12 mouse cellular contexts compared by ENCODE assay signal in genomic region chr9:58128926-58129413, GRCm38 (mm10). TPM values are rescaled to one million over a fixed set of nuclear protein-coding genes. Genes with fewer than 3 reads are reported as not detected.
DNase-seq lines count a peak whose midpoint lies in the region; ATAC-seq lines count a peak whose summit lies in the region.
"Had no signal": no experiment of that assay in that cellular context is flagged by ENCODE, and none has a peak within 500 bp of the region (broad histone marks: within the 10 kb centered on the region; RNA-seq: fewer than 3 reads in every experiment).

No protein-coding gene starts in this region.

- no peaks in the 10 kb centered on the region for H3K36me3 ChIP-seq in forebrain, embryonic 13.5 days (ENCODE audit: poor library complexity, severe bottlenecking)
- H3K36me3 ChIP-seq in forebrain, embryonic 15.5 days, result no peaks in the 10 kb centered on the region
- H3K36me3 ChIP-seq in lung, embryonic 16.5 days (ENCODE audit: control insufficient read depth, insufficient read depth, low read length), result no peaks in the 10 kb centered on the region
- H3K36me3 ChIP-seq in hindbrain, embryonic 16.5 days (ENCODE audit: control insufficient read depth, insufficient read depth, low read length), result no peaks in the 10 kb centered on the region
- no peaks in the 10 kb centered on the region for H3K36me3 ChIP-seq in neural tube, embryonic 15.5 days

- H3K27ac ChIP-seq in forebrain, embryonic 13.5 days, result peak overlapping the region; percentile 17; the same call in 1 of the 2 replicates
- H3K27ac ChIP-seq in forebrain, embryonic 15.5 days (replicated peaks), result no peak overlapping the region
- no peak overlapping the region for H3K27ac ChIP-seq in lung, embryonic 16.5 days (ENCODE audit: low read length)
- H3K27ac ChIP-seq in hindbrain, embryonic 16.5 days (ENCODE audit: low read depth, low read length), result no peak overlapping the region
- H3K27ac ChIP-seq in neural tube, embryonic 15.5 days (replicated peaks), result no peak overlapping the region

- H3K27me3 ChIP-seq in forebrain, embryonic 13.5 days, result peaks cover 4% of the 10 kb centered on the region; the same call in 1 of the 2 replicates
- no peaks in the 10 kb centered on the region for H3K27me3 ChIP-seq in forebrain, embryonic 15.5 days
- peaks cover 5% of the 10 kb centered on the region; the same call in 1 of the 2 replicates for H3K27me3 ChIP-seq in lung, embryonic 16.5 days (ENCODE audit: control insufficient read depth, insufficient read depth, low read depth, low read length)
- peaks cover 17% of the 10 kb centered on the region for H3K27me3 ChIP-seq in hindbrain, embryonic 16.5 days (replicated peaks; ENCODE audit: control insufficient read depth, insufficient read depth, low read length)
- peaks cover 49% of the 10 kb centered on the region for H3K27me3 ChIP-seq in neural tube, embryonic 15.5 days (replicated peaks)
- H3K27me3 ChIP-seq: Patski had no signal

- no peak for DNase-seq in lung, postnatal 10 days
- no peak for DNase-seq in layer of hippocampus, postnatal 14 days (ENCODE audit: low spot score in 2 of 2)
- DNase-seq in layer of hippocampus, adult 8-10 months (ENCODE audit: low spot score in 2 of 2), result no peak
- DNase-seq: adrenal gland, postnatal 36 days; cerebellum, adult 9-11 months; lung, adult 2 months had no signal

- H3K9me3 ChIP-seq in forebrain, embryonic 13.5 days (replicated peaks), result no peaks in the 10 kb centered on the region
- H3K9me3 ChIP-seq in forebrain, embryonic 15.5 days, result no peaks in the 10 kb centered on the region
- no peaks in the 10 kb centered on the region for H3K9me3 ChIP-seq in lung, embryonic 16.5 days (ENCODE audit: control insufficient read depth, low read length)
- no peaks in the 10 kb centered on the region for H3K9me3 ChIP-seq in hindbrain, embryonic 16.5 days (ENCODE audit: control insufficient read depth, low read length)
- H3K9me3 ChIP-seq in neural tube, embryonic 15.5 days (replicated peaks), result no peaks in the 10 kb centered on the region

- H3K4me1 ChIP-seq in forebrain, embryonic 13.5 days, result peaks cover 33% of the 10 kb centered on the region
- H3K4me1 ChIP-seq in forebrain, embryonic 15.5 days, result peaks cover 32% of the 10 kb centered on the region
- peaks cover 14% of the 10 kb centered on the region for H3K4me1 ChIP-seq in lung, embryonic 16.5 days (replicated peaks; ENCODE audit: control insufficient read depth, insufficient read depth, low read length)
- peaks cover 13% of the 10 kb centered on the region; the same call in 1 of the 2 replicates for H3K4me1 ChIP-seq in hindbrain, embryonic 16.5 days (ENCODE audit: control insufficient read depth, insufficient read depth, low read depth, low read length)
- peaks cover 27% of the 10 kb centered on the region for H3K4me1 ChIP-seq in neural tube, embryonic 15.5 days

- WGBS in forebrain, embryonic 13.5 days, result 7% methylated on average over 13 of the region's 13 CpGs
- 12% methylated on average over 13 of the region's 13 CpGs for WGBS in forebrain, embryonic 15.5 days
- WGBS in lung, embryonic 16.5 days, result 3% methylated on average over 13 of the region's 13 CpGs
- WGBS in hindbrain, embryonic 16.5 days, result 6% methylated on average over 13 of the region's 13 CpGs
- WGBS in neural tube, embryonic 15.5 days, result 6% methylated on average over 13 of the region's 13 CpGs

- H3K9ac ChIP-seq in forebrain, embryonic 13.5 days, result peak overlapping the region; percentile 34; the same call in 1 of the 2 replicates
- no peak overlapping the region for H3K9ac ChIP-seq in forebrain, embryonic 15.5 days (replicated peaks)
- no peak overlapping the region for H3K9ac ChIP-seq in lung, embryonic 16.5 days (ENCODE audit: low read length)
- H3K9ac ChIP-seq in hindbrain, embryonic 16.5 days (ENCODE audit: low read depth, low read length), result no peak overlapping the region
- no peak overlapping the region for H3K9ac ChIP-seq in neural tube, embryonic 15.5 days (replicated peaks)

- 0 out of 2 replicates have a peak, but pooled peaks have one; percentile 3 for ATAC-seq in forebrain, embryonic 13.5 days
- ATAC-seq in forebrain, embryonic 15.5 days (replicated peaks), result no peak
- ATAC-seq in lung, embryonic 16.5 days (ENCODE audit: low read depth), result peak; percentile 11; the same call in 1 of the 2 replicates
- 0 out of 2 replicates have a peak, but pooled peaks have one; percentile 27 for ATAC-seq in hindbrain, embryonic 16.5 days
- no peak for ATAC-seq in neural tube, embryonic 15.5 days (ENCODE audit: low FRiP score)
- ATAC-seq: Patski had no signal

- H3K4me2 ChIP-seq in forebrain, embryonic 13.5 days, result peak overlapping the region; percentile 20
- no peak overlapping the region for H3K4me2 ChIP-seq in forebrain, embryonic 15.5 days (replicated peaks)
- H3K4me2 ChIP-seq in lung, embryonic 16.5 days (ENCODE audit: low read depth, low read length), result no peak overlapping the region
- H3K4me2 ChIP-seq in hindbrain, embryonic 16.5 days (ENCODE audit: low read length), result no peak overlapping the region
- peak overlapping the region; percentile 22; the same call in 1 of the 2 replicates for H3K4me2 ChIP-seq in neural tube, embryonic 15.5 days

- H3K4me3 ChIP-seq in forebrain, embryonic 13.5 days, result no peak overlapping the region
- no peak overlapping the region for H3K4me3 ChIP-seq in forebrain, embryonic 15.5 days
- no peak overlapping the region for H3K4me3 ChIP-seq in lung, embryonic 16.5 days (ENCODE audit: low read length)
- no peak overlapping the region for H3K4me3 ChIP-seq in hindbrain, embryonic 16.5 days (ENCODE audit: low read length)
- H3K4me3 ChIP-seq in neural tube, embryonic 15.5 days (replicated peaks), result no peak overlapping the region

RNA-seq across cellular contexts. Expression of gene Ccdc33, which starts 10.3 kb away (rescaled TPM):
- polyA plus RNA-seq in forebrain, embryonic 13.5 days (2015; fragmentation: Nextera tagmentation; extraction: Ambion mirVana), result 1.1 and 1.8 TPM in 2 replicates
- 0.93 and 1.1 TPM in 2 replicates for polyA plus RNA-seq in forebrain, embryonic 15.5 days (2015; fragmentation: Nextera tagmentation; extraction: Ambion mirVana)
- 0.68 and 1.4 TPM in 2 replicates for polyA plus RNA-seq in lung, embryonic 16.5 days (2015; fragmentation: Nextera tagmentation; extraction: Ambion mirVana)
- polyA plus RNA-seq in hindbrain, embryonic 16.5 days (2015; fragmentation: Nextera tagmentation; extraction: Ambion mirVana), result 0.43 and 0.79 TPM in 2 replicates
- polyA plus RNA-seq in neural tube, embryonic 15.5 days (2015; fragmentation: Nextera tagmentation; extraction: Ambion mirVana), result 0.13 and 0.15 TPM in 2 replicates
- total RNA-seq in layer of hippocampus, postnatal 14 days (2021), result 1 to 10 TPM in 1 of 2 experiments, under 1 TPM in 1; 0.64 to 1.7 TPM
- total RNA-seq in layer of hippocampus, adult 8-10 months (2022), result 1 to 10 TPM in 3 of 4 experiments, under 1 TPM in 1; 0.87 to 2.0 (median 1.3) TPM

Comparison
In these comparisons a context has a peak if more than half of its experiments do, and no peak if none do; other contexts are left out.
1. ATAC-seq: peak in forebrain, embryonic 13.5 days (single experiment), lung, embryonic 16.5 days (single experiment) and hindbrain, embryonic 16.5 days (single experiment); none in forebrain, embryonic 15.5 days (single experiment) and neural tube, embryonic 15.5 days (single experiment).
2. H3K4me2 ChIP-seq: peak in forebrain, embryonic 13.5 days (single experiment) and neural tube, embryonic 15.5 days (single experiment); none in forebrain, embryonic 15.5 days (single experiment), lung, embryonic 16.5 days (single experiment) and hindbrain, embryonic 16.5 days (single experiment).